Mouse (Mus musculus): ENCODE measurements around the gene Gm16867.
"Not testable (repeated sequence)": the region's sequence is repeated elsewhere in the genome, so short reads cannot be mapped to it uniquely, and the experiment has no call there.

DNA sequence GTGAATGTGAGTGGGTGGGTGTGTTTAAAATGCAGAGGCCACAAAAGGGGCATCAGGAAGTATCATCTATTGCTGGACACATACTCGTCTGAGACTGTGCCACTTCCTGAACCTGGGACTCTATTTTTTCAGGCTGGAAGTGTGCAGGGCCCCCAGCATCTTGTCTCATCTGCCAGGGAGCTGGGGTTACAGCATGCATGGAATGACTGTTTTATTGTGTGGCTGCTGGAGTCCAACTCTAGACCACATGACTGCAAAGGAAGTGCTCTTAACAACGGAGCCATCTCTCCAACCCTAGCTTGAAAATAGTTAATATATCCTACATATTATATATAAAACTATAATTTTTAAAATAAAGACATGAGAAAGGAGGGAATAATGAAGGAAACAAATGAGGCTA, 29.8 kb downstream of the Gm16867 start:
- TF ChIP-seq CTCF, EP300 (IDR thresholded peaks at IDR 0.05; ENCODE audit: low read depth): not testable (repeated sequence)
